Mouse (Mus musculus) MN1 (cell line): Measurements from ENCODE around the gene Rab8b.
A peak's percentile ranks its signal among the peaks of the same experiment; 100 is the strongest.
"Not testable (repeated sequence)": the region's sequence is repeated elsewhere in the genome, so short reads cannot be mapped to it uniquely, and the experiment has no call there.

Source experiments
- DNase-seq: peaks from one replicate; pipeline ENCODE4 v3.0.0-alpha.2; 2016; ENCODE audit warnings: low spot score

Rab8b gene

GRCm38 (mm10) chr9:66886818-66887217 lies 32.7 kb downstream of the Rab8b start:
- DNase-seq: no peak

- no peak for DNase-seq
Observed at GRCm38 (mm10) chr9:66886366-66886765, 33.1 kb downstream of the Rab8b start.

- no peak for DNase-seq
Observed at GRCm38 (mm10) chr9:66884609-66885008, 34.9 kb downstream of the Rab8b start.

- DNase-seq: no peak
Observed at GRCm38 (mm10) chr9:66883500-66883899, 36.0 kb downstream of the Rab8b start.

- no peak for DNase-seq
Observed at GRCm38 (mm10) chr9:66882406-66882821, 37.1 kb downstream of the Rab8b start.

- no peak for DNase-seq
Observed at GRCm38 (mm10) chr9:66881858-66882257, 37.6 kb downstream of the Rab8b start.

- DNase-seq: no peak
Observed at GRCm38 (mm10) chr9:66880752-66881151, 38.7 kb downstream of the Rab8b start.

GRCm38 (mm10) chr9:66879486-66879885 lies 40.0 kb downstream of the Rab8b start:
- DNase-seq: no peak

GRCm38 (mm10) chr9:66878899-66879298 lies 40.6 kb downstream of the Rab8b start:
- DNase-seq: no peak

- no peak for DNase-seq
Observed at GRCm38 (mm10) chr9:66876577-66876976, 42.9 kb downstream of the Rab8b start.

GRCm38 (mm10) chr9:66874297-66874696 lies 45.2 kb downstream of the Rab8b start:
- no peak for DNase-seq

- no peak for DNase-seq
Observed at GRCm38 (mm10) chr9:66873531-66873930, 46.0 kb downstream of the Rab8b start.

- not testable (repeated sequence) for DNase-seq
Observed at GRCm38 (mm10) chr9:66873009-66873408, 46.5 kb downstream of the Rab8b start.

GRCm38 (mm10) chr9:66872015-66872727 lies 47.3 kb downstream of the Rab8b start:
- DNase-seq: no peak

GRCm38 (mm10) chr9:66864708-66865107 lies 54.8 kb downstream of the Rab8b start:
- no peak for DNase-seq

GRCm38 (mm10) chr9:66863456-66863855 lies 56.0 kb downstream of the Rab8b start:
- DNase-seq: no peak

GRCm38 (mm10) chr9:66862202-66862601 lies 57.3 kb downstream of the Rab8b start:
- DNase-seq: no peak

GRCm38 (mm10) chr9:66861104-66861767 lies 58.3 kb downstream of the Rab8b start:
- DNase-seq: peak; percentile 47

GRCm38 (mm10) chr9:66859523-66859922 lies 60.0 kb downstream of the Rab8b start:
- no peak for DNase-seq

- DNase-seq: no peak
Observed at GRCm38 (mm10) chr9:66855865-66856264, 63.6 kb downstream of the Rab8b start.

- no peak for DNase-seq
Observed at GRCm38 (mm10) chr9:66852592-66852991, 66.9 kb downstream of the Rab8b start.

GRCm38 (mm10) chr9:66850966-66851365 lies 68.5 kb downstream of the Rab8b start:
- no peak for DNase-seq

GRCm38 (mm10) chr9:66846822-66847221 lies 72.7 kb downstream of the Rab8b start:
- no peak for DNase-seq

- DNase-seq: no peak
Observed at GRCm38 (mm10) chr9:66835097-66835480, 84.4 kb downstream of the Rab8b start.
